Mouse (Mus musculus) E14TG2a.4 (cell line): Measurements from ENCODE around the gene Cers5.
A peak's percentile ranks its signal among the peaks of the same experiment; 100 is the strongest.

Experiments
- H3K27me3 ChIP-seq: 2 replicates; pipeline ENCODE4 v1.6.1; 2014; ENCODE audit warnings: low read length, control low read depth; ENCODE audit not compliant: insufficient read depth
- H3K36me3 ChIP-seq: 2 replicates; pipeline ENCODE4 v1.6.1; 2014; ENCODE audit warnings: low read length, control low read depth; ENCODE audit not compliant: insufficient read depth
- H3K4me1 ChIP-seq: replicated peaks from 2 replicates; pipeline ENCODE4 v1.6.1; 2014; ENCODE audit warnings: low read depth, low read length, control low read depth
- H3K4me3 ChIP-seq: replicated peaks from 2 replicates; pipeline ENCODE4 v1.5.1; 2014; ENCODE audit warnings: mild to moderate bottlenecking, low read length
- H3K9me3 ChIP-seq: 2 replicates; pipeline ENCODE4 v1.6.1; 2014; ENCODE audit warnings: low read length, control low read depth
- CTCF ChIP-seq: conservative IDR thresholded peaks from 2 replicates; pipeline ENCODE4 v1.5.1; 2014; ENCODE audit warnings: low read length
- NANOG ChIP-seq: IDR thresholded peaks from 2 replicates; pipeline ENCODE4 v1.6.1; 2014; ENCODE audit warnings: borderline replicate concordance, low read length, mixed read lengths
- POU5F1 ChIP-seq: IDR thresholded peaks from 2 replicates; pipeline ENCODE4 v1.6.1; 2014; ENCODE audit warnings: low read length, borderline replicate concordance

The Cers5 gene

DNA sequence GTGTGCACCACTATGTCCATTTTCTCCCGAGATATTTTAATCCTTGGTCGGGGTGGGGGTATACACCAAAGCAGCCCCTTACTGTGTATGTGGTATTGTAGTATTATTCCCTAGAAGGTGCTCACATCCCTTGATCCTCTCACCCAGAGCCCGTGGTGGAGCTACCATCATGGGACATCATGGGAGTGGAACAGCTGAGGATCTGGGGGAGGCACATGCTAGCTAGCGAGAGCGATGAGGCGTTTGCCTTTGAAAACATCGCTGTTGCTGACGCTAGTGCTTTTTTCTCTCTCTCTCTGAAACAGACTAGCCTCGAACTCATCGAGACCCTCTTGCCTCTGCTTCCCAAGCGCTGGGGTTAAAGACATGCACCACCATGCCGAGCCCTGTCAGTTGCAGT lies 55.9 kb downstream of the Cers5 start:
- no peaks in the 10 kb centered on the region for H3K9me3 ChIP-seq
- no peak for TF ChIP-seq POU5F1
- TF ChIP-seq NANOG, result no peak
- TF ChIP-seq CTCF, result no peak
- peaks cover 33% of the 10 kb centered on the region for H3K36me3 ChIP-seq
- H3K4me3 ChIP-seq, result no peak overlapping the region
- peaks cover 85% of the 10 kb centered on the region for H3K4me1 ChIP-seq
- peaks cover 9% of the 10 kb centered on the region for H3K27me3 ChIP-seq

DNA sequence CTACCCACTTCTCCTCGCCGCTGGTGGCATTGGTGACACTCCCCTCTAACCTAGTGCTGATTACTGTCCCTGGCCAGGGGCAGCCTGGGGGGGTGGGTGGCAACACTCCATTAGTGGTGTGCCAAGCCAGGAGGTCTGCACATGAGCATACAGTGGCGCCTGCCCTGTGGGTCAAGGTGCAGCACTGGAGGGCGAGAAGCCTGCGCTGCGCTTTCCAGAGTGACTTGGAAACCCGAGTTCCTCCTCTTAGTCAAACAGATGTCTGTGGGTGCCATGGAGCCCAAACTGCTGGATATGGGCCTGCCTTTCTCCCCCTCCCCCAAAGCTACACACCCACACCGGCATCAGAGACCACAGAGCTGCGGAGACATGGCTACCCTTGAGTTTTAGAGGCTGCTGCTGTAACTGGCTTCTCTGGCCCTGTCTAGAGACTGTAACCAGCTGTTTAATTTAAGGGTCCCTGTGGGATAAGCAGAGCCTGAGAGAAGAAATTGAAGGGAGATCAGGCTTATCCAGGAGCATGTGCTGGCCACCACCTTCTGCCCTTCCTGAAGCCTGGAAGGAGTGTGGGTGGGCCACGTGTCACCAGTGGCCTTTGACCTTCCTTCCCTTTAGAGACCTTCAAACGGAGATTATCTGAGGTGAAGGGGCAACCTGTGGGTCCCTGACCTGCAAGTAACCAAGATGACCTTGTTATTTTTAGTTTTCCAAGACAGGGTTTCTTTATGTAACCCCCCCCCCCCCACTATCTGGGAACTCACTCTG lies 56.5 kb downstream of the Cers5 start:
- Histone ChIP-seq H3K27me3 (peaks cover 9% of the 10 kb centered on the region), H3K36me3 (peaks cover 39% of the 10 kb centered on the region), H3K4me1 (peaks cover 87% of the 10 kb centered on the region), H3K4me3 (no peak overlapping the region), H3K9me3 (no peaks in the 10 kb centered on the region)
- TF ChIP-seq NANOG, result no peak
- TF ChIP-seq CTCF, result no peak
- TF ChIP-seq POU5F1, result no peak

DNA sequence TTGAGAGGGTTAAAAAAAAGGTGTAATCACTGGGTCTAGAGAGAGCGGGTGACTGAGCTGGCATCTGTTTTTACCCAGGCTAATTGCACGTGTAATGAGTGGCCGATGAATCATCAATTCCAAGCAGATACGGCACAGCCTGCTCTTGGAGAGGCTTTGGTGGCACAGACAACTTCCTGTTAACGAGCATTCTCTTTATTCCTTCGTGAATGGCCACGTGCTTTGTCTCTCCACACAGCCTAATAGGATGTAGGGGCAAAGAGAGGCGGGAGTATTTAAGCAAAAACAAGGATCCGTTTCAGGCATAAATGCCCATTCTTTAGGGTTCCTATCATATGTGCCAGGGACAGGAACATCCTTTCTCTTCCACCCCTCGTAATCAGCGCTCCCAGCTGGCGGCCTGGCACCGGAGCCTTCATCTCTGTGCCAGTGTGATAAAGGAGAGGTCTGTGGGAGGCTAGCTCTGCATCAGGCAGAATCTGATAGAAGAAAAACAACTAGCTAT lies 57.3 kb downstream of the Cers5 start:
- peaks cover 7% of the 10 kb centered on the region for H3K27me3 ChIP-seq
- no peaks in the 10 kb centered on the region for H3K9me3 ChIP-seq
- H3K4me1 ChIP-seq, result peaks cover 93% of the 10 kb centered on the region
- peaks cover 47% of the 10 kb centered on the region for H3K36me3 ChIP-seq
- TF ChIP-seq CTCF (no peak), NANOG (no peak), POU5F1 (no peak)
- H3K4me3 ChIP-seq, result no peak overlapping the region

DNA sequence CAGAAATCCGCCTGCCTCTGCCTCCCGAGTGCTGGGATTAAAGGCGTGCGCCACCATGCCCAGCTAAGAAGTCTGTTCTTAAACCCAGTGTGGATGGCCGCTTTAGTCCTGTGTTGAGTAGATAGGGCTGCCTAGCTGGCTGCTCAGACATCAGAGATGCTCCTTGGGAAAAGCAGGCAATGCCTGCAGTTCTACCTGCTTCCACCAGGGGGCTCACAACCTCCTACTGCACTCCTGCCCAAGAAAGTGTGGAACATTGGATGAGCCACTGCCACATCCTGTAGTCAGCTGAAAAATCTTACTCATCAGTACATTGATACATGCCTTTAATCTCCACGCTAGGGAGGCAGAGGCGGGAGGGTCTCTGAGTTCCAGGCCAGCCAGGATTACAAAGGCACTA lies 57.8 kb downstream of the Cers5 start:
- H3K4me3 ChIP-seq, result no peak overlapping the region
- peak; percentile 98 for TF ChIP-seq CTCF
- no peak for TF ChIP-seq POU5F1
- H3K4me1 ChIP-seq, result peaks cover 94% of the 10 kb centered on the region
- no peaks in the 10 kb centered on the region for H3K9me3 ChIP-seq
- H3K27me3 ChIP-seq, result peaks cover 6% of the 10 kb centered on the region; the same call in 1 of the 2 replicates
- peaks cover 52% of the 10 kb centered on the region for H3K36me3 ChIP-seq

DNA sequence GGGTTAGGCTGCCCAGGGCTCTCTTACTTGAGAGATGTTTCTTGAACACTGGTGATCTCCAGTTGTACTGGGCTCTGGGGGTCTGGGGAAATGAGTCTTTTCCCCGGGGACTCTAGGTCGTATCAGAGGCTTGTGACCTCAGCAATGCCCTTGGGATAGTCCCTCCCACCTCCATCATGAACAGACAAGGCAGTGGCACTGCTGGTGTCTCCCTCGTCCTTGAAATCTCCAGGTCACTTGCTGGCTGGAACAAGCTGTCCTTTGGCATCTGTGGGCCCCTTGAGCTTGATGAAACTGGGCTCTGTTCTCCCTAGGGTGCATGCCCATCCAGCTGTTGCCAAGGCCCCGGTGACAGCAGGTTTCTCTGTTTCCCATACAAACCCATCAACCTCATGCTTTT lies 58.5 kb downstream of the Cers5 start:
- Histone ChIP-seq H3K4me3 (peak overlapping the region; percentile 48; the same call in 1 of the 2 replicates), H3K4me1 (peaks cover 91% of the 10 kb centered on the region), H3K9me3 (no peaks in the 10 kb centered on the region), H3K27me3 (peaks cover 6% of the 10 kb centered on the region; the same call in 1 of the 2 replicates), H3K36me3 (peaks cover 59% of the 10 kb centered on the region)
- no peak for TF ChIP-seq CTCF
- no peak for TF ChIP-seq POU5F1
- TF ChIP-seq NANOG, result no peak

DNA sequence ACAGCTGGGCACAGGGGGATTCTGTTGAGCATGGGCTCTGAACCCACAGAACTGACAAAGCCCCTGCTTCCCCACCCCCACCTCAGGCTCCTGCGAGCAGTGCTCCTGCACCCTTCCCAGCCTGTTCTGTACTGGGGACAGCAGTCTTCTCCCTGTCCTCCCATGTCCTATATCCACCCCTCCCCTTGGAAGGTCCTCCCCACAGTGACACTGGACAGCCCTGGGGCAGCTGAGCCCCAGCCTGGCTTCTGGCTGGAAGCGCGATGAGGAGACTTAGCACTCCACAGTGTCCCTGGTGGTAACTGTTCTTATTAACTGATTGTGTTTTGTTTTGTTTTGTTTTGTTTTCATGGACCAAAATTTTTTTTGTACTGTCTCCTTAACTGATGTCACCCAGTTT lies 59.1 kb downstream of the Cers5 start:
- TF ChIP-seq CTCF (no peak), NANOG (no peak)
- Histone ChIP-seq H3K36me3 (peaks cover 65% of the 10 kb centered on the region), H3K4me3 (peak overlapping the region; percentile 48)

DNA sequence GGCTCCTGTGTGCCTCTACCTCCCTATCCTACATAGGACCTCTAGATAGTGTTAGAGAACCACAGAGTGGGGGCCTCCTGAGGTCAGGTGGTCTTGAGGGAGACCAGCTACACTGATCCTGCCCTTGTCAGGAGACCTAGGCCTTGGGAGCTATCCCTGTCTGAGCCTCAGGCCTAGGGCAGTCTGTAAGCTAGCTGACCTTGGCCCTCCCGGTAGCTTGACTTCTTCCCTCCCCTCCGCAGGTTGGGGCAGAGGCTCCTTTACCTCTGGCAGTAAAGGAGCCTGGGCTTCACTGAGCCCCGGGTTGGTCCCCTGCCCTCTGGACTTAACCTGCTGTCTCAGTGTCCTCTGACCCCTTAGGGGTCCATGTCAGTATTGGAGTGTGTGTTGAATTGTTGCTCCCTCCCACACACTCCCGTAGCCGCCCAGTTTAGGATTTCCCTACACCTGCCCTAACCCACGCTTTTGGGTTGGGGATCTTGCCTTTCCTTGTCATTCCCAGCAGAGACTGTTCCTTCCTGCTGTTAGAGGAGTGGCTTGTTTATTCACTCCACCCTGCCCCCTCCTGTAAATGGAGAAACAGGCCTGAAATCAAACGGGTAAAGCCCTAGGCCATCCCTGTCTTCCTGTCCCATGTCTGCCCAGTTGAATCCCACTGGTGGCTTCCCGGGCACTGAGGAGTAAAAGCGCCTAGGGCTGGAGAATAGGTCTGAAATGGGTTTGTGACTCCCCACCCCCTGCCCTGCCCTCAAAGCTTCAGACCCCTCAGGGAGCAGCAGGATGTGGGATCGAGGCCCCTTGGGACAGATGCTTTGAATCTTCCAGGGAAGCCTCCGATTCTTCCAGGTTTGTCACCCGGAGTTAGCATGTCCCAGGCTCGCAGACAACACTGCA lies 59.8 kb downstream of the Cers5 start:
- Histone ChIP-seq H3K27me3 (peaks cover 6% of the 10 kb centered on the region; the same call in 1 of the 2 replicates), H3K36me3 (peaks cover 66% of the 10 kb centered on the region), H3K4me1 (peaks cover 81% of the 10 kb centered on the region), H3K4me3 (peak overlapping the region; percentile 48), H3K9me3 (no peaks in the 10 kb centered on the region)
- no peak for TF ChIP-seq NANOG
- TF ChIP-seq POU5F1, result no peak
- TF ChIP-seq CTCF, result no peak

More for the DNA sequence above, 59.1 kb downstream of the Cers5 start:
- Histone ChIP-seq H3K4me1 (peaks cover 87% of the 10 kb centered on the region), H3K27me3 (peaks cover 6% of the 10 kb centered on the region; the same call in 1 of the 2 replicates), H3K9me3 (no peaks in the 10 kb centered on the region)

DNA sequence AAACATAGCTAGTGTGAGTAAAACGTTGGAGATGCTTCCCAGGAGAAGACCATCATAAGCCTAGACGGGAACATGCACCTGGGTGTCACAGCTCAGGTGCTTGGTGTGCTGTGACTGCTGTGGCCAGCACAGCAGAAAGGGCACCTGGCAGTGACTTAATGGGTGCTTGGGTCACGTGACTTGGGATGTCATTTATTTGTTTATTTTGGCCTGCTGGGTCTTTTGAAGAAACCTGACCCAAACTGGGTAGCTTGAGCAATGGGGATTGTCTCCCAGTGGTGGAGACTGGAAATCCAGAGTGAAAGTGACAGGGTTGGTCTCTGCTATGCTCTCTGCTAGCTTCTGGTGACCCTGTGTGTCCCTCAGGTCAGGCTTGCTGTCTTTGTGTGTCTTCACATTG lies 61.2 kb downstream of the Cers5 start:
- TF ChIP-seq CTCF, result no peak
- Histone ChIP-seq H3K4me3 (0 out of 2 replicates have a peak overlapping the region, but pooled peaks have one; percentile 0), H3K9me3 (no peaks in the 10 kb centered on the region), H3K27me3 (no peaks in the 10 kb centered on the region), H3K36me3 (peaks cover 76% of the 10 kb centered on the region), H3K4me1 (peaks cover 77% of the 10 kb centered on the region)
